Mouse (Mus musculus): Measurements from ENCODE around the gene Smc5.

DNA sequence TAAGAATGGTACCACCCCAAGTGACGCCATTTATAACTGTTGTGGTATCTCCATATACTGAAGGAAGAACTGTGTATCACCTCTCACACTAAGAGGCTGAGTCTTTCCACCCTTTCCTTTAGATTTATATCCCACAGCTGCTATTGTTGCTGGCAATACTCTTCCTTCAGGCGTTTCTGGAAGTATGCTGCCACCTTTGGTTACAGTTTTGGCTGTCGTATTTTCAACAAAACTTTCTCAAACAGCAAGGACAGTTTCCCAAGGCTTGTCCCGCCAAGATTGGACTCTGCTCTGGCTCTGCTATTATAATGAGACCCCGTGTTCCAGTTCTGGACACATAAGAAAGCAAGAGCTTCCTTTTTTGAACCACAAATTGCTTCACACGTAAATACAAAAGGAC lies 62.4 kb downstream of the Smc5 start:
- TF ChIP-seq CTCF (IDR thresholded peaks at IDR 0.05; ENCODE audit: extremely low read depth, insufficient read length, insufficient replicate concordance, low read depth, low read length) (no peak), POLR2A (IDR thresholded peaks at IDR 0.05; ENCODE audit: low read depth, low read length) (no peak)
